Mouse (Mus musculus) intestine, postnatal 0 days (tissue): ENCODE measurements around the gene Gbx2. TPM values are rescaled to one million over a fixed set of nuclear protein-coding genes. Genes with fewer than 3 reads are reported as not detected.

Experiments
- ATAC-seq: fragments of 200-750 bp; cut with Nextera tagmentation; 2 replicates; pipeline ENCODE4 v1.8.0; 2017; ENCODE audit warnings: mild to moderate bottlenecking, moderate TSS enrichment, moderate library complexity
- H3K27ac ChIP-seq: fragments of 300-500 bp; sonication (generic); 2 replicates; pipeline ENCODE4 v1.5.1; 2014; ENCODE audit warnings: mild to moderate bottlenecking, low read depth, low read length, moderate library complexity
- H3K27me3 ChIP-seq: fragments of 300-500 bp; sonication (generic); replicated peaks from 2 replicates; pipeline ENCODE4 v1.6.1; 2014; ENCODE audit warnings: low read length, mixed read lengths; ENCODE audit not compliant: control insufficient read depth, insufficient read depth
- H3K36me3 ChIP-seq: fragments of 300-500 bp; sonication (generic); 2 replicates; pipeline ENCODE4 v1.6.1; 2014; ENCODE audit warnings: mild to moderate bottlenecking, moderate library complexity; ENCODE audit not compliant: control insufficient read depth, insufficient read depth
- H3K4me1 ChIP-seq: fragments of 300-500 bp; sonication (generic); replicated peaks from 2 replicates; pipeline ENCODE4 v1.6.1; 2014; ENCODE audit warnings: antibody characterized with exemption, low read length, mixed read lengths; ENCODE audit not compliant: control insufficient read depth, insufficient read depth
- H3K4me2 ChIP-seq: fragments of 300-500 bp; sonication (generic); replicated peaks from 2 replicates; pipeline ENCODE4 v1.6.1; 2014; ENCODE audit warnings: low read depth, mild to moderate bottlenecking, moderate library complexity
- H3K4me3 ChIP-seq: fragments of 300-500 bp; sonication (generic); 2 replicates; pipeline ENCODE4 v1.5.1; 2014; ENCODE audit warnings: low read depth, low read length
- H3K9ac ChIP-seq: fragments of 300-500 bp; sonication (generic); 2 replicates; pipeline ENCODE4 v1.6.1; 2014; ENCODE audit warnings: mild to moderate bottlenecking, low read depth, low read length
- H3K9me3 ChIP-seq: fragments of 300-500 bp; sonication (generic); 2 replicates; pipeline ENCODE4 v1.6.1; 2016; ENCODE audit warnings: mixed run types; ENCODE audit not compliant: control insufficient read depth
- CTCF ChIP-seq: sonication (generic); IDR thresholded peaks from 2 replicates; pipeline ENCODE4 v1.5.1; 2016; ENCODE audit warnings: low read depth, mild to moderate bottlenecking, control low read depth, antibody characterized with exemption, moderate library complexity
- WGBS: fragments of 180-500 bp; shearing (Covaris S2); extraction: QIAGEN DNeasy Blood & Tissue Kit; methylation state at CpG from one replicate; pipeline ENCODE4 v1.1.7; 2014; 5-methylcytosine and 5-hydroxymethylcytosine counted together
- polyA plus RNA-seq: library from polyadenylated mRNA; unstranded; fragments of >200 nt; fragmentation: Nextera tagmentation; extraction: Ambion mirVana; gene quantifications from 2 replicates; pipeline ENCODE4 v1.2.1, GENCODE M21; 2015

Gbx2 gene
- polyA plus RNA-seq, 1 experiment from 2014 or later = 0.08 TPM

GRCm38 (mm10) chr1:89902641-89903040 is 28.3 kb downstream of the Gbx2 start:
- TF ChIP-seq CTCF = no peak
- peaks cover 6% of the 10 kb centered on the region; the same call in 1 of the 2 replicates for H3K9me3 ChIP-seq
- H3K4me1 ChIP-seq = peaks cover 3% of the 10 kb centered on the region; the same call in 1 of the 2 replicates
- 44% methylated on average over 1 of the region's 1 CpGs for WGBS
- H3K36me3 ChIP-seq = no peaks in the 10 kb centered on the region
- 0 out of 2 replicates have a peak overlapping the region, but pooled peaks have one; percentile 3 for H3K27ac ChIP-seq
- H3K27me3 ChIP-seq = no peaks in the 10 kb centered on the region
- H3K4me2 ChIP-seq = no peak overlapping the region
- peak; percentile 51 for ATAC-seq
- no peak overlapping the region for H3K9ac ChIP-seq
- H3K4me3 ChIP-seq = no peak overlapping the region

- H3K9ac ChIP-seq = no peak overlapping the region
- no peaks in the 10 kb centered on the region for H3K36me3 ChIP-seq
- no peak overlapping the region for H3K4me2 ChIP-seq
- WGBS = 45% methylated on average over 2 of the region's 2 CpGs
- 0 out of 2 replicates have a peak overlapping the region, but pooled peaks have one; percentile 3 for H3K27ac ChIP-seq
- no peak for TF ChIP-seq CTCF
- no peaks in the 10 kb centered on the region for H3K27me3 ChIP-seq
- H3K4me1 ChIP-seq = peaks cover 3% of the 10 kb centered on the region; the same call in 1 of the 2 replicates
- peaks cover 6% of the 10 kb centered on the region; the same call in 1 of the 2 replicates for H3K9me3 ChIP-seq
- peak; percentile 79 for ATAC-seq
- H3K4me3 ChIP-seq = no peak overlapping the region
These were observed 28.7 kb downstream of the Gbx2 start for GRCm38 (mm10) chr1:89902236-89902635.

- H3K9me3 ChIP-seq = peaks cover 5% of the 10 kb centered on the region; the same call in 1 of the 2 replicates
- H3K36me3 ChIP-seq = no peaks in the 10 kb centered on the region
- WGBS = 72% methylated on average over 4 of the region's 4 CpGs
- no peak overlapping the region for H3K27ac ChIP-seq
- H3K4me1 ChIP-seq = peaks cover 3% of the 10 kb centered on the region; the same call in 1 of the 2 replicates
- no peak overlapping the region for H3K4me3 ChIP-seq
- no peaks in the 10 kb centered on the region for H3K27me3 ChIP-seq
- ATAC-seq = no peak
- H3K9ac ChIP-seq = no peak overlapping the region
- H3K4me2 ChIP-seq = no peak overlapping the region
- no peak for TF ChIP-seq CTCF
These were observed 29.6 kb downstream of the Gbx2 start for GRCm38 (mm10) chr1:89901381-89901780.

- peaks cover 3% of the 10 kb centered on the region; the same call in 1 of the 2 replicates for H3K4me1 ChIP-seq
- ATAC-seq = peak; percentile 29; the same call in 1 of the 2 replicates
- H3K4me3 ChIP-seq = no peak overlapping the region
- H3K36me3 ChIP-seq = 0 out of 2 replicates have a peak, but pooled peaks cover 3% of the 10 kb centered on the region
- 50% methylated on average over 11 of the region's 11 CpGs for WGBS
- no peak overlapping the region for H3K9ac ChIP-seq
- TF ChIP-seq CTCF = no peak
- H3K4me2 ChIP-seq = no peak overlapping the region
- H3K9me3 ChIP-seq = no peaks in the 10 kb centered on the region
- H3K27me3 ChIP-seq = no peaks in the 10 kb centered on the region
- H3K27ac ChIP-seq = no peak overlapping the region
These were observed 31.1 kb downstream of the Gbx2 start for GRCm38 (mm10) chr1:89899761-89900445.

GRCm38 (mm10) chr1:89899036-89899435 is 31.9 kb downstream of the Gbx2 start:
- ATAC-seq = no peak
- Histone ChIP-seq H3K4me3 (no peak overlapping the region), H3K27ac (no peak overlapping the region), H3K36me3 (peaks cover 3% of the 10 kb centered on the region; the same call in 1 of the 2 replicates), H3K4me2 (no peak overlapping the region), H3K27me3 (no peaks in the 10 kb centered on the region), H3K9me3 (no peaks in the 10 kb centered on the region), H3K4me1 (peaks cover 3% of the 10 kb centered on the region; the same call in 1 of the 2 replicates), H3K9ac (no peak overlapping the region)
- no peak for TF ChIP-seq CTCF
- 67% methylated on average over 2 of the region's 2 CpGs for WGBS

GRCm38 (mm10) chr1:89895801-89896200 is 35.2 kb downstream of the Gbx2 start:
- no peak for ATAC-seq
- Histone ChIP-seq H3K4me3 (no peak overlapping the region), H3K36me3 (peaks cover 17% of the 10 kb centered on the region; the same call in 1 of the 2 replicates), H3K27ac (no peak overlapping the region), H3K4me2 (no peak overlapping the region), H3K27me3 (no peaks in the 10 kb centered on the region), H3K9me3 (no peaks in the 10 kb centered on the region), H3K4me1 (0 out of 2 replicates have a peak, but pooled peaks cover 3% of the 10 kb centered on the region), H3K9ac (no peak overlapping the region)
- no peak for TF ChIP-seq CTCF
- WGBS = 73% methylated on average over 5 of the region's 5 CpGs
